Mouse (Mus musculus): ENCODE measurements around the gene Flnc. TPM values are rescaled to one million over a fixed set of nuclear protein-coding genes. Genes with fewer than 3 reads are reported as not detected.

The Flnc gene
- polyA plus RNA-seq, 1 experiment from 2014 or later = 1.1 TPM

DNA sequence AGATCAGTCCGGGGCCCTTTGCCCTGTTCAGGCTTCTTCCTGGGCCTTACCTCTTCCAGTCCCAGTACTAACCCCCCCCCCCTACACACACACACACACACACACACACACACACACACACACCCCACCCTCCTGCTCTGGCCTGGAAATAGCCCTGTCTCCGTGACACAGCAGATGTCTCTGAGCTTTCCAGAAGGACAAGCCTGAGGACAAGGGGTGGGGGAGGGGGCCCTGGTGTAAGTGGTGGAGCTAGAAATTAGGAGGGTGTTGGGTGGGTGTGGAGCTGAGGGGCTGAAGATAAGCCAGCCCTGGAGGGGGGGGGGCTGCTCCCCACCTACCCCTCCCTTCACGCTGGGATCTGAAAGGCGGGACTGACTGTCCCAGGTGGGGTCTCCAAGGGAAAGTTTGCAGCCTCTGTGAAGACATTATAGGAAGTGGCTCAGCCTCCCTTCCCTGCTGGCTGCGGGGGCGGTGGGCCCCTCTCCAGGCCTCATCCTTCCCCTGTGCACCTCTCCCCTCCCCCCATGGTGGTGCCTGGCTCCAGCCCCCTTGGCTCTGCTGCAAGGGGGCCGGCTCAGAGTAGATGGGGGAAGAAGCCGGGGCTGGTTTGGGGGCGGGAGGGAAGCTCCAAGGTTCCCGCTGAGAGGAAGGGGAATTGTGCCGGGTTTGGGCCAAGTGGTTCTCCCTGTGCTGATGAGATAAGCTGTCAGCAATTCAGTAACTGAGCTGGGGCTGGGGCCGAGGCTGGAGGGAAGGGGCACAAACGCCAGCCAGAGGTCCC, 2.0 kb downstream of the Flnc start:
- no peaks in the 10 kb centered on the region for H3K9me3 ChIP-seq (replicated peaks; ENCODE audit: control insufficient read depth, low read length)
- no peaks in the 10 kb centered on the region; the same call in 1 of the 2 replicates for H3K4me1 ChIP-seq (ENCODE audit: control insufficient read depth, low read depth, low read length)
- WGBS (ENCODE audit: insufficient replicate concordance) = 8% methylated on average over 13 of the region's 13 CpGs
- H3K27ac ChIP-seq (ENCODE audit: low read length) = no peak overlapping the region
- H3K4me2 ChIP-seq (ENCODE audit: low read depth, low read length) = no peak overlapping the region
- H3K9ac ChIP-seq (ENCODE audit: low read depth, low read length) = no peak overlapping the region
- H3K27me3 ChIP-seq (ENCODE audit: control insufficient read depth, insufficient read depth, low read depth, low read length) = peaks cover 52% of the 10 kb centered on the region
- no peaks in the 10 kb centered on the region for H3K36me3 ChIP-seq (ENCODE audit: control insufficient read depth, insufficient read depth)
- H3K4me3 ChIP-seq (ENCODE audit: low read depth, low read length) = no peak overlapping the region
- ATAC-seq (ENCODE audit: low read depth) = no peak

DNA sequence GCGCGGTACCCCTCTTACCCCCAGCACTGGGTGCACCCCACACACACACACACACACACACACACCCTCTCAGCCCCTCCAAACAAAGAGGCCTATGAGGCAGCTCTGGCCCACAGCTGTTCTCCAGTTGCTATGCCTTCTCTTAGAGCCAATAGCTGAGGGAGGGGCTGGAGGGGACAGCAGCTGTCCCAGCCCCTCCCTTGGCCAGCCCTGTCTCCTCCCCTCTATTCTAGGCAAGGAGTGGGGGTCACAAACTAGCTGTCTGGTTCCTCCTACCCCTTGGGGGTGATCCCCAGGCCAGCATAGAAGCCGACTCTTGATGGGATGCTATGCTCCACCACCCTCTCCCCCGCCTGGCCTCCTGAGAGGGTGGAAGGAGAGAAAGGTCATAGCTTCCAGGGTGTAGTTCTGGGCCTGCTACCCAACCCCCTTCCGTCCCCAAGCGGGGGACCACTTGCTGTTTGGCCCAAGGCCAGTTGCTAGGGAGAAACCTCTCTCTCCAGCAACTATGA, 2.9 kb downstream of the Flnc start:
- H3K4me1 ChIP-seq (ENCODE audit: control insufficient read depth, low read depth, low read length) = no peaks in the 10 kb centered on the region; the same call in 1 of the 2 replicates
- H3K27me3 ChIP-seq (ENCODE audit: control insufficient read depth, insufficient read depth, low read depth, low read length) = peaks cover 49% of the 10 kb centered on the region
- no peaks in the 10 kb centered on the region for H3K9me3 ChIP-seq (replicated peaks; ENCODE audit: control insufficient read depth, low read length)
- H3K4me3 ChIP-seq (ENCODE audit: low read depth, low read length) = no peak overlapping the region
- 30% methylated on average over 6 of the region's 6 CpGs for WGBS (ENCODE audit: insufficient replicate concordance)
- no peak overlapping the region for H3K4me2 ChIP-seq (ENCODE audit: low read depth, low read length)
- ATAC-seq (ENCODE audit: low read depth) = no peak
- H3K27ac ChIP-seq (ENCODE audit: low read length) = no peak overlapping the region
- no peaks in the 10 kb centered on the region for H3K36me3 ChIP-seq (ENCODE audit: control insufficient read depth, insufficient read depth)
- H3K9ac ChIP-seq (ENCODE audit: low read depth, low read length) = no peak overlapping the region

DNA sequence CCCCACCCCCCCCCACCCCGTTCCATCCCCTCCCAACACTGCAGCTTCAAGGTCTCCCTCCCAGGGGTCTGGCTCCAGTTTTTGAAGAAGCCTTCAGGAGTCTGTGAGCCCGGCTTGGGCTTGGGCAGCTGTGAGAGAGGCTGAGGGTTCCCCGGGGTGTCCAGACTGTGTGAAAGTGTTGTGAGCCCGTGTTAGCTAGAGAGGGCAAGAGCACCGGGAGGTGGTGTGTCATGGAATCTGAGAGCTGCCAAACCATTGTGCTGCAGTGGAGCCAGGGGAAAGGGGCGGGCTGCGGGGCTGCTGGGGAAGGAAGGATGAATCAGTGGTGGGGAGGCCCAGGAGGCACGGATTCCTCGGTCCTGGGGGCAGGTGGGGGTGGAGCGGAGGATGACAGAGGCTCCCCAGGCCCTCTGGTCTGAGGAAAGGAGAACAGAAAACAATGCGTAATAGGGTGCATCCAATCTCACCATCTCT, 3.4 kb downstream of the Flnc start:
- Histone ChIP-seq H3K27ac (ENCODE audit: low read length) (no peak overlapping the region), H3K36me3 (ENCODE audit: control insufficient read depth, insufficient read depth) (no peaks in the 10 kb centered on the region), H3K4me3 (ENCODE audit: low read depth, low read length) (no peak overlapping the region), H3K9ac (ENCODE audit: low read depth, low read length) (no peak overlapping the region), H3K4me2 (ENCODE audit: low read depth, low read length) (no peak overlapping the region), H3K27me3 (ENCODE audit: control insufficient read depth, insufficient read depth, low read depth, low read length) (peaks cover 49% of the 10 kb centered on the region), H3K9me3 (replicated peaks; ENCODE audit: control insufficient read depth, low read length) (no peaks in the 10 kb centered on the region), H3K4me1 (ENCODE audit: control insufficient read depth, low read depth, low read length) (no peaks in the 10 kb centered on the region; the same call in 1 of the 2 replicates)
- no peak for ATAC-seq (ENCODE audit: low read depth)
- 10% methylated on average over 11 of the region's 11 CpGs for WGBS (ENCODE audit: insufficient replicate concordance)

DNA sequence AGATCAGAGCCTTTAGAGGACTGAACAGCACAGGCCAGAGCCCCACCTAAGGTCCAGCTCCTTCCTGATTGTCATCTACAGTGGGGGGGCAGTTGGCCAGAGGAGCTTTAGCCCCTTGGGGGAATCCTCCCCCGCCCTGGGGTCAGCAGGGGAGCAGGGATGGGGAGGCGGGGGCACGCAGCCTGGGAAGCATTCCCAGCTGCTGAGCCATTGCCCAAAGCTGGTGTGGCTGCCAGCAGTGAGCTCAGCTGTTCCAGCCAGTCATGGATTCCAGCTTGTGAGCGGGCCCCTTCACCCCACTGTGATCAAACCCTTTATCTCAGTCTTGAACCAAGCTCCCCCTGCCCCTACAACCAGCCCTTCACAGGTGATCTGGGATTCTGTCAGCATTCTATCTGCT, 6.2 kb downstream of the Flnc start:
- 69% methylated on average over 4 of the region's 4 CpGs for WGBS (ENCODE audit: insufficient replicate concordance)
- Histone ChIP-seq H3K27me3 (ENCODE audit: control insufficient read depth, insufficient read depth, low read depth, low read length) (peaks cover 24% of the 10 kb centered on the region), H3K4me1 (ENCODE audit: control insufficient read depth, low read depth, low read length) (no peaks in the 10 kb centered on the region), H3K9me3 (replicated peaks; ENCODE audit: control insufficient read depth, low read length) (no peaks in the 10 kb centered on the region), H3K4me2 (ENCODE audit: low read depth, low read length) (no peak overlapping the region), H3K4me3 (ENCODE audit: low read depth, low read length) (no peak overlapping the region), H3K9ac (ENCODE audit: low read depth, low read length) (no peak overlapping the region), H3K27ac (ENCODE audit: low read length) (no peak overlapping the region), H3K36me3 (ENCODE audit: control insufficient read depth, insufficient read depth) (no peaks in the 10 kb centered on the region)
- no peak for ATAC-seq (ENCODE audit: low read depth)

DNA sequence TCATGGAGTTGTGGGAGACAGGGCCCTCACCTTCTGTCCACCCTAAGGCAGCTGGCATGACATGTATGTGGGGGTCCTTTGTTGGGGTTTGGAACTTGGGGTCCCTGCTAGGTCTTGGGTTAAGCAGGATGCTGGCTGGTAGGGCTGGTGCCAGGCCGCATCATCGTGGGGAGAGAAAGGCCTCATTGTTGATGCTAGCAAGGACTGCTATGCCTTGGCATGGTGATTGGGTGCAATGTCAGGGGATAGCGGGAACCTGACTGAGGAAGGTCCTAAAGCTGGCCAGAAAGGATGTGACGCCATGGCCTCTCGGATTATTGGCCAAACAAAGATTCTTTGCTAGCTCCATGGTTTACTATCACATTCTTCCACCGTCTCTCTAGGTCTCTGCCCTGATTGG, 6.7 kb downstream of the Flnc start:
- no peak for ATAC-seq (ENCODE audit: low read depth)
- Histone ChIP-seq H3K27ac (ENCODE audit: low read length) (no peak overlapping the region), H3K36me3 (ENCODE audit: control insufficient read depth, insufficient read depth) (no peaks in the 10 kb centered on the region), H3K27me3 (ENCODE audit: control insufficient read depth, insufficient read depth, low read depth, low read length) (peaks cover 18% of the 10 kb centered on the region), H3K4me1 (ENCODE audit: control insufficient read depth, low read depth, low read length) (no peaks in the 10 kb centered on the region), H3K4me3 (ENCODE audit: low read depth, low read length) (no peak overlapping the region), H3K9ac (ENCODE audit: low read depth, low read length) (no peak overlapping the region), H3K4me2 (ENCODE audit: low read depth, low read length) (no peak overlapping the region), H3K9me3 (replicated peaks; ENCODE audit: control insufficient read depth, low read length) (no peaks in the 10 kb centered on the region)
- 66% methylated on average over 6 of the region's 6 CpGs for WGBS (ENCODE audit: insufficient replicate concordance)

DNA sequence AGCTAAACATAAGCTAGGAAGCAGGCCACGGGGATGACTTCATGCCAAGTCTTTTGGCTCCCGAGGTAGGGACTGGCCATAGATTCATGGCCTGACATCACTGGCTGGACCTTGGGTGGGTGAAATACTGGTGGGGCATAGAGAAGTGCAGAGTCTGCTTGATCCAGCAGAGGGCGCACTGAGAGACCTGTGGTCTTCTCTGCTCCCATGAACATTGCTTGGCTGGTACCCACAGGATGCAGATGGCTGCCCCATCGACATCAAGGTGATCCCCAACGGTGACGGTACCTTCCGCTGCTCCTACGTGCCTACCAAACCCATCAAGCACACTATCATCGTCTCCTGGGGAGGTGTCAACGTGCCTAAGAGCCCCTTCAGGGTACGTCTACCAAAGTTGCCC, 11.7 kb downstream of the Flnc start:
- WGBS (ENCODE audit: insufficient replicate concordance) = 59% methylated on average over 11 of the region's 11 CpGs

DNA sequence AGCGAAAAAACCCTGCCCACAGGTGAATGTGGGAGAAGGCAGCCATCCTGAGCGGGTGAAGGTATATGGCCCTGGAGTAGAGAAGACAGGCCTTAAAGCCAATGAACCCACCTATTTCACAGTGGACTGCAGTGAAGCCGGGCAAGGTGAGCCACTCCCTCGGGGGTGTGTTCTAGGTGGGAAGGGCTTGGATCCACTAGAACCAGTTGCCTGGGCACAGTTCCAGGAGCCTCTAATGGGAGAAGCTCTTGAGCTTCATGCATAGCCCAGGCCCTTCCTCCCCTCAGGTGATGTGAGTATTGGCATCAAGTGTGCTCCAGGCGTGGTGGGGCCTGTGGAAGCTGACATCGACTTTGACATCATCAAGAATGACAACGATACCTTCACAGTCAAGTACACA, 12.3 kb downstream of the Flnc start:
- H3K9me3 ChIP-seq (replicated peaks; ENCODE audit: control insufficient read depth, low read length) = no peaks in the 10 kb centered on the region
- ATAC-seq (ENCODE audit: low read depth) = no peak
- no peaks in the 10 kb centered on the region for H3K27me3 ChIP-seq (ENCODE audit: control insufficient read depth, insufficient read depth, low read depth, low read length)
- no peak overlapping the region for H3K4me2 ChIP-seq (ENCODE audit: low read depth, low read length)
- no peak overlapping the region for H3K9ac ChIP-seq (ENCODE audit: low read depth, low read length)
- H3K4me3 ChIP-seq (ENCODE audit: low read depth, low read length) = no peak overlapping the region
- H3K4me1 ChIP-seq (ENCODE audit: control insufficient read depth, low read depth, low read length) = no peaks in the 10 kb centered on the region
- H3K36me3 ChIP-seq (ENCODE audit: control insufficient read depth, insufficient read depth) = no peaks in the 10 kb centered on the region
- no peak overlapping the region for H3K27ac ChIP-seq (ENCODE audit: low read length)
- WGBS (ENCODE audit: insufficient replicate concordance) = 73% methylated on average over 7 of the region's 7 CpGs

More for the DNA sequence above, 11.7 kb downstream of the Flnc start:
- Histone ChIP-seq H3K9ac (ENCODE audit: low read depth, low read length) (no peak overlapping the region), H3K36me3 (ENCODE audit: control insufficient read depth, insufficient read depth) (no peaks in the 10 kb centered on the region), H3K9me3 (replicated peaks; ENCODE audit: control insufficient read depth, low read length) (no peaks in the 10 kb centered on the region), H3K4me1 (ENCODE audit: control insufficient read depth, low read depth, low read length) (no peaks in the 10 kb centered on the region), H3K4me2 (ENCODE audit: low read depth, low read length) (no peak overlapping the region), H3K27ac (ENCODE audit: low read length) (no peak overlapping the region), H3K27me3 (ENCODE audit: control insufficient read depth, insufficient read depth, low read depth, low read length) (no peaks in the 10 kb centered on the region), H3K4me3 (ENCODE audit: low read depth, low read length) (no peak overlapping the region)
- no peak for ATAC-seq (ENCODE audit: low read depth)

DNA sequence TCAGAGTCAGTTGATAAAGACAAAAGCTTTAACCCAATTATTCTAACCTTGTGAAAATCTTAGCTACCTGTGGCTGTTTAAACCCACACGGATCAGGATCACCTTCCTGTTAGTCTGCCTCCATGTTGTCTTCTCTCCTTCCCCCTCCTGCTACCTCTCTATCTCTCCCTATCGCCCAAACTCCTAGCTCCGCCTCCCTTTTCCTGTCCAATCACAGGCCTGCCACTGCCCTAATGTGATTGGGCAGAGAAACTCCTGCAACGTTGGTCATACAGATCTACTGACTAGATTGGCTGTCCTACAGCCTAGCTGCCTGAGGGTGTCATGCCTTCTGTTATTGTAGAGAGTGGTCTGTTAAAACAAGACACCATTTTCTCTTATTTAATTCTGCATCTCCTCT, 16.8 kb downstream of the Flnc start:
- H3K9ac ChIP-seq (ENCODE audit: low read depth, low read length) = no peak overlapping the region
- no peak overlapping the region for H3K27ac ChIP-seq (ENCODE audit: low read length)
- H3K4me3 ChIP-seq (ENCODE audit: low read depth, low read length) = no peak overlapping the region
- no peaks in the 10 kb centered on the region for H3K36me3 ChIP-seq (ENCODE audit: control insufficient read depth, insufficient read depth)
- ATAC-seq (ENCODE audit: low read depth) = no peak
- H3K9me3 ChIP-seq (replicated peaks; ENCODE audit: control insufficient read depth, low read length) = no peaks in the 10 kb centered on the region
- no peaks in the 10 kb centered on the region for H3K4me1 ChIP-seq (ENCODE audit: control insufficient read depth, low read depth, low read length)
- no peaks in the 10 kb centered on the region for H3K27me3 ChIP-seq (ENCODE audit: control insufficient read depth, insufficient read depth, low read depth, low read length)
- WGBS (ENCODE audit: insufficient replicate concordance) = 20% methylated on average over 4 of the region's 4 CpGs
- H3K4me2 ChIP-seq (ENCODE audit: low read depth, low read length) = no peak overlapping the region

DNA sequence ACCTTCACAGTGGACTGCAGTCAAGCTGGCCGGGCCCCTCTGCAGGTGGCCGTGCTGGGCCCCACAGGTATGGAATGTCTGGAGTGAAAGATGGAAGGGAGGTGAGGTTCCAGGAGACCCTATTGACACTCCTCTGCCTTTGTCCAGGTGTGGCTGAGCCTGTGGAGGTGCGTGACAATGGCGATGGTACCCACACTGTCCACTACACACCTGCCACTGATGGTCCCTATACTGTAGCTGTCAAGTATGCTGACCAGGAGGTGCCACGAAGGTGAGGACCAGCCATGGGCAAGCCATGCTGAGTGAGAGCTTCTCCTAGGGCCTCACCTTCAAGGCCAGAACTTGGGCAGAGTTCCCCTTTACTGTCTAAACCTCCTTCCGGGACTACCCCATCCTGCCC, 17.6 kb downstream of the Flnc start:
- Histone ChIP-seq H3K27me3 (ENCODE audit: control insufficient read depth, insufficient read depth, low read depth, low read length) (no peaks in the 10 kb centered on the region), H3K9me3 (replicated peaks; ENCODE audit: control insufficient read depth, low read length) (no peaks in the 10 kb centered on the region), H3K9ac (ENCODE audit: low read depth, low read length) (no peak overlapping the region), H3K4me3 (ENCODE audit: low read depth, low read length) (no peak overlapping the region), H3K4me1 (ENCODE audit: control insufficient read depth, low read depth, low read length) (no peaks in the 10 kb centered on the region), H3K36me3 (ENCODE audit: control insufficient read depth, insufficient read depth) (no peaks in the 10 kb centered on the region), H3K4me2 (ENCODE audit: low read depth, low read length) (no peak overlapping the region), H3K27ac (ENCODE audit: low read length) (no peak overlapping the region)
- no peak for ATAC-seq (ENCODE audit: low read depth)
- WGBS (ENCODE audit: insufficient replicate concordance) = 76% methylated on average over 6 of the region's 6 CpGs

Measured in liver, embryonic 16.5 days (tissue).